Mouse (Mus musculus) T-helper 1 cell (primary cell): ENCODE measurements around the gene Nrf1.

ENCODE experiments used
- in situ Hi-C: fragments of 300-600 bp; cut with MboI, MseI; formaldehyde crosslinking; loops from one replicate; pipeline ENCODE4 v1.15.1; 2025; ENCODE audit warnings: high pct_unique_total_duplicates

Nrf1 gene

DNA sequence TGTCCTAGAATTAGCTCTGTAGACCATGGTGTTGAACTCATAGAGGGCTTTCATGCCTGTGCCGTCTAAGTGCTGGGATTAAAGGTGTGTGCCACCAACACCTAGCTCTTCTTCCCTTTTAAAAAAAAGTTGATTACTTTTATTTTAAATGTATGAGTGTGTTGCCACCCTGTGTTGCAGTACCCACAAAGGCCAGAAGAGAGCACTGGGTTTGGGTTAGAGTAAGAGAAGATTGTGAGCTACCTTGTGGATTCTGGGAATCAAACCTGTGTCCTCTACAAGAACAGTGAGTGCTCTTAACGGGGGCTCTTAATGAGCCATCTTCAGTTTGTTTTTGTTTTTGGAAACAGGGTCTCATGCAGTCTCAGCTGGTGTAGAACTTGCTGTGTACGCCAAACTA, 24.7 kb downstream of the Nrf1 start:
- in situ Hi-C loops = no loop called here

- in situ Hi-C loops = no loop called here
Measured at GRCm38 (mm10) chr6:30078938-30079529, 31.2 kb downstream of the Nrf1 start.

GRCm38 (mm10) chr6:30081339-30081738, 33.6 kb downstream of the Nrf1 start:
- in situ Hi-C loops = no loop called here

GRCm38 (mm10) chr6:30083307-30083706, 35.5 kb downstream of the Nrf1 start:
- in situ Hi-C loops = no loop called here

DNA sequence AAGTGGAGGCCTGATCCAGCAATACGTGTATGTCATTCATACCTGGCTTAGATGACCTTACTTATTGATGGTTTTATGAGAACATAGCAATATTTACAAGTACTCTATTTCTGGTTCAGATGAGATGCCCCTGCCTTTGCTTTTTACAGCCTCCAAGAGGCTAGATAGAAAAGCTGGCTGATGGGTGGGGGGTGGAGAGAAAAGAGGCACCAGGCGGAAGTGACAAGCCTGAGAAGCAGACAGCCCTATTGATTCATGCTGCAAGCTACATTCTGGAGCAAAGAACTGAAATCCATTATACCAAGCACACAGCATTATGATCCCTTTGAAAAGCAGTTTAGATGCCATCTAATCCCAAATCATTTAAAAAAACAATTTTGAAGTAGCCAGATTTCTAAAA, 37.6 kb downstream of the Nrf1 start:
- in situ Hi-C loops = no loop called here

- in situ Hi-C loops = no loop called here
Measured at GRCm38 (mm10) chr6:30091221-30091620, 43.4 kb downstream of the Nrf1 start.

DNA sequence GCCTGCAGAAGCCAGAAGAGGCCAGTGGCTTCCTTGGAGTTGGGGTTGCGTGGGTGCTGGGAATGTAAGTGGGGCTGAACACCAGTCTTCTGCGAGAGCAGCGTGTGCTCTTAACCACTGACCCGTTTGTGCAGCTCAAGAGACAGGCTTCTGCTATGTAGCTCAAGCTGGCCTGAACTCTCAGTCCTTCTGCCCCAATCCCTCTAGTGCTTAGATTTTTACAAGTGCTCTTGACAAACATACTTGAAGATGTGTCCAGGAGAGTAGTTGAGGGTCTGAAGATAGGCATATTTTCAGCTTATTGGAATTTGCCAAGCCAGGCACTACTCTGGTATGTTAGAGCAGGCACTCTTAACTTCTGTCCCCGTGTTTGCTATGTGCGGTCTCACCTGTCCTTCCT, 45.0 kb downstream of the Nrf1 start:
- in situ Hi-C loops = no loop called here

DNA sequence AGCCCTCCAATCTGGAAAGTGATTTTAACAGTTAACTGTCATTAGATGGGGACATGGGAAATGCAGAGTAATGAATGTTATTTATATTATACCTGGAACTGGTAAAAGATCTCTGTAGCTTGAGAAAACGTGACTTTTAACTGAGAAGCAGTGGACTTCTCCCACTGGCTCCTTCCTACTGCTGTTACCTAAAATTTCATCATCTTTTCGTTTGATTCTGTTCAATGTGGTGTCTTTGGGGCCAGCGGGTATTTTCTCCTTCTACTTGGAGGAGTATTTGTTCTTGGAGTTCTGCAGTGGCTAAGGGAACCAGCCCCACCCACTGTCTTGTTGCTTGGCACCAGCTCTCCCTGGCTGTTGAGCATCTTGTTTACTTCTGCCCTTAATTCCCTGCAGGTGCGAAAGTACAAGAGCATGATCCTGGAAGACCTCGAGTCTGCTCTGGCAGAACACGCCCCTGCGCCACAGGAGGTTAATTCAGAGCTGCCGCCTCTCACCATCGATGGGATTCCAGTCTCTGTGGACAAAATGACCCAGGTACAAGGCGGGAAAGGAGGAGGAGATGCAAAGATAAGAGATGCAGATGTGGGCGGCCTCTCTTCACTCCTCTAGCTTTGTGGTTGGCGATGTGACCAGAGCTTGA, 54.1 kb downstream of the Nrf1 start:
- in situ Hi-C loops = loop anchor here (10.0 kb wide), 1 partner anchor 753 kb away; no protein-coding TSS in a partner anchor

DNA sequence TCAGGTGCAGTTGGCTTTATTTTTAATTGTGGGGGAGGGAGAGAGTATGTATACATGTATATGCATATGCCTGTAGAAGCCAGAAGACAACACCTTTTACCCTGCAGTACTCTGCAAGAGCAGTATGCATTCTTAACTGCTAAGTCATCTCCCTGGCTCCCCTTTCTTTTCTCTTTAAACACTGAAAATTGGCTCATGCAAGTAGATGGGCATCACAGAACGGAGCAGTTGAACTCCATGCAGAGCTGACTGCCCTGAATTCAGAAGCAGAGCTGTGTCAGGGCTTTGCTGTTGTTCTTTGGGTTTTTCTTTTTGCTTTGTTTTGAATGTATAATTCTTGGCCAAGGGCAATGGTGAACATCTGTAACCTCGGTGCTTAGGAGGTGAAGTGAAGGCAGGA, 58.3 kb downstream of the Nrf1 start:
- in situ Hi-C loops = loop anchor here (10.0 kb wide), 1 partner anchor 749 kb away; no protein-coding TSS in a partner anchor

DNA sequence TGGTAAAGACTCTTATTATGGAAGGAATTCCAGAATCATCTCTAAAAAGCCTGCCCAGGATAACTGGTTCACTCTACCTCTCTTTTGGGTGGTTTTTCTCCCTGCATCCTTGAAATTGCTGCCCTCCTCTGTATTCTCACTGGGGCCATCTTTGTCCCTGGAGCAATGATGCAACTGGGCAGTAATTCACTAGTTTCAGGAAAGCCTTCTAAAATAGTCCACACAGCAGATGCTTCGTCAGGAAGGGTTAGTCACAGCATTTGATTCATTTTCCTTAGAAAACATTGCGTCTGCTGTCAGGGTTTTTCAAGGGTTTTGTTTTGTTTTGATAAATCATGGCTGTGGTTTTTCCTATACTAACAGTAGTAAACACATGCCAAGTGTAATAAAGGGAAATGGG, 59.7 kb downstream of the Nrf1 start:
- in situ Hi-C loops = loop anchor here (10.0 kb wide), 1 partner anchor 747 kb away; no protein-coding TSS in a partner anchor

- in situ Hi-C loops = loop anchor here (10.0 kb wide), 1 partner anchor 745 kb away; no protein-coding TSS in a partner anchor
Measured at GRCm38 (mm10) chr6:30109820-30110502, 62.2 kb downstream of the Nrf1 start.

GRCm38 (mm10) chr6:30112349-30113132, 64.8 kb downstream of the Nrf1 start:
- in situ Hi-C loops = no loop called here

DNA sequence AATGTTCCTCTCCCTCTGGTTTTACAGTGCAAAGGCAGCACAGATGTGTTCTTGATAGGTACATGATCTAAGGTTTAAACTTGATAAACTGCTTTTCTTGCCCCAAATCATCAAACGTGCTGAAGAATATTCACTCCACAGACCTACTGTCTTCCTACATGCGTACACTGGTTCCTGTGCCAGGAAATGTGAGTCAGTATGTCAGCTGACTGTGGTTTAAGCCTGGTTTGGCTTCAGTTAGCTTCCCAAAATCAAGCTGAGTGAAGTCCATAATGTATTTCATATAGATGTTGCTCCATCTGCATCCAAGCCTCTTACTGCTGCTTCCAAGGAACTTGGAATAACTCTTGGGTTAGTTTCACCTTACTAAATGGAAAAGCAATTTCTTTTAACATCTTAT, 66.3 kb downstream of the Nrf1 start:
- in situ Hi-C loops = no loop called here

DNA sequence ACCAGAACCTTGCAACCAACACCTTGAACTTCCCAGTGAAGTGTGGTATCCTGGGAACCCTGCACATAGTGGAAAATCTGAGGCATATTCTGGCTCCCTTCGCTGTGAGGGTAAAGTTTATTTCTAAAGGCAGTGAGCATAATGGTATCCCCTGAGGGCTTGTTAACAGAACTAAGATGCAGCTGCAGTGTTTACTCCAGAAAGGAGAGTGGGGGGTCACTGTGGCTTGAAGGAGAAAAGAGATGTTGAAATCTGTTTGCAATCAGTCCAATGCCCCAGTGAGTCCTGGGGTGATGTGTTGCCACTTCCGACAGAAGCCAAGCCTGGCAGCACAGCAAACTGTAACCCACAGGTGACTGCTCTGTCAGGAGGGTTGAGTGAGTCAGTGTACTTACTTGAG, 73.4 kb downstream of the Nrf1 start:
- in situ Hi-C loops = no loop called here

GRCm38 (mm10) chr6:30121600-30121999, 73.8 kb downstream of the Nrf1 start:
- in situ Hi-C loops = no loop called here

- in situ Hi-C loops = no loop called here
Measured at GRCm38 (mm10) chr6:30123391-30123790, 75.6 kb downstream of the Nrf1 start.

GRCm38 (mm10) chr6:30126060-30126459, 78.3 kb downstream of the Nrf1 start:
- in situ Hi-C loops = no loop called here

DNA sequence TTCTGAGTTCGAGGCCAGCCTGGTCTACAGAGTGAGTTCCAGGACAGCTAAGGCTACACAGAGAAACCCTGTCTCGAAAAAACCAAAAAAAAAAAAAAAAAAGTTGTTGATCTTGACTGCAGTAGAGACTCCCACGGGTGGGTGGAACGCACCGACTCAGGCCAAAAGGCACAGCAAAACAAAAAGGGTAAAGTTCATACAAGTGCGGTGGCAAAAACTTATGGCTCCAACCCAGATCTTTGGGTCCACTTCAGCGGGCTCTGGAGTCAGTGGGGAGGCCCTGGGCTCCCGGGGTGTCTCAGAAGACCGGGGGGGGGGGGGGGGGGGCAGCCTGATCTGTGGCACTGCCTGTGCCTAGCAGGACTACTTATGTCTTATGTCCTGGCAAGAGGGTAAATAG, 79.0 kb downstream of the Nrf1 start:
- in situ Hi-C loops = no loop called here

DNA sequence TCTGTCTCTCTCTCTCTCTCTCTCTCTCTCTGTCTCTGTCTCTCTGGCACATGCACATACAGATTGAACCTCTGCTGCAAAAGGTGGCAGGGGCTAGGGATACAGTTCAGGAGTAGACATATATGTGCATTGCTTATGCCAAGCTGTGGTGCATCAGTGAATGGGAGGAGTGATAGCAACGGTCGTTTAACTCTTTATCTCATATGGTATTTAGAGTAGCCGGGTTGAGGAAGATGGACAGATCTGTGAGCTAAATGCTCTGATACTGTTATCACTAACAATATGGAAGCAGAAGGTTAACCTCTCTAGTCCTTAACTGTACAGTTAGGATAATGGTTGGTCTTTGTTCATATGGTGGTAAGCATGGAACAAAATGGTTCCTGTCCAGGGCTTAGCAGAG, 84.6 kb downstream of the Nrf1 start:
- in situ Hi-C loops = no loop called here

GRCm38 (mm10) chr6:30135590-30135989, 87.8 kb downstream of the Nrf1 start:
- in situ Hi-C loops = no loop called here

DNA sequence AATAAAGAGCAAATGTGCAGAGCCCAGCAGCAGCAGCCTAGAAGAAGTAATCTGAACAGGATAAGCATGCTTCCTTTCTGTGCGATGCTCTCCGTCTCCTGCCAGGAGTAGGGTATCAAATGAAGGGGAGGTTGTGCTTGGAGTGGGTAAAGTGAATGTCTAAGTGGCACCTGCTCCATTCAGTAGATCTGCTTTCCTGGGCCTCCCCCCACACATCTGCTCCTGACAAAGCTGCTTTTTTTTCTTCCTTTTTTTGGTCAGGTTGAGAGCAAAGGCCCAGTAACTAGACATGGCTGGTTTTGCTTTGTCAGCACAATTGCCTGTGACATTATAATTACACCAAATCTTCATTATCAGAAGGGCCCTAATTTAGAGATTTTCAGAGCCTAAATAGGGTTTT, 89.4 kb downstream of the Nrf1 start:
- in situ Hi-C loops = no loop called here
